Mouse (Mus musculus) layer of hippocampus, adult 9-11 months (tissue): ENCODE data around the gene Rtp1.

Experiments used
- DNase-seq: peaks from one replicate; pipeline ENCODE4 v3.0.0; 2022

The Rtp1 gene

GRCm38 (mm10) chr16:23428647-23429319 is at the start of gene Rtp1:
Gene Rtp1 (plus strand): TSS chr16:23429133.
- DNase-seq = no peak

- DNase-seq = no peak
Measured at GRCm38 (mm10) chr16:23379536-23380230, 49.2 kb upstream of the Rtp1 start.

GRCm38 (mm10) chr16:23384304-23384703 is 44.6 kb upstream of the Rtp1 start:
- DNase-seq = no peak

- DNase-seq = no peak
Measured at GRCm38 (mm10) chr16:23397931-23398330, 31.0 kb upstream of the Rtp1 start.

- no peak for DNase-seq
Measured at GRCm38 (mm10) chr16:23401463-23401862, 27.5 kb upstream of the Rtp1 start.

- DNase-seq = no peak
Measured at GRCm38 (mm10) chr16:23401959-23402358, 27.0 kb upstream of the Rtp1 start.

GRCm38 (mm10) chr16:23403008-23403755 is 25.8 kb upstream of the Rtp1 start:
- DNase-seq = peak; percentile 56

- DNase-seq = no peak
Measured at GRCm38 (mm10) chr16:23412930-23413329, 16.0 kb upstream of the Rtp1 start.

GRCm38 (mm10) chr16:23416261-23416656 is 12.7 kb upstream of the Rtp1 start:
- no peak for DNase-seq

- DNase-seq = no peak
Measured at GRCm38 (mm10) chr16:23416657-23417293, 12.2 kb upstream of the Rtp1 start.

GRCm38 (mm10) chr16:23417456-23418240 is 11.3 kb upstream of the Rtp1 start:
- no peak for DNase-seq

GRCm38 (mm10) chr16:23419565-23420085 is 9.3 kb upstream of the Rtp1 start:
- no peak for DNase-seq

- no peak for DNase-seq
Measured at GRCm38 (mm10) chr16:23423825-23424224, 5.1 kb upstream of the Rtp1 start.

- no peak for DNase-seq
Measured at GRCm38 (mm10) chr16:23427701-23428100, 1.2 kb upstream of the Rtp1 start.

GRCm38 (mm10) chr16:23429991-23430390 is 1.1 kb downstream of the Rtp1 start:
- no peak for DNase-seq

- no peak for DNase-seq
Measured at GRCm38 (mm10) chr16:23437404-23438166, 8.7 kb downstream of the Rtp1 start.

- no peak for DNase-seq
Measured at GRCm38 (mm10) chr16:23444231-23444630, 15.3 kb downstream of the Rtp1 start.

GRCm38 (mm10) chr16:23449946-23450345 is 21.0 kb downstream of the Rtp1 start:
- no peak for DNase-seq

GRCm38 (mm10) chr16:23450816-23451215 is 21.9 kb downstream of the Rtp1 start:
- DNase-seq = no peak

GRCm38 (mm10) chr16:23452476-23452875 is 23.5 kb downstream of the Rtp1 start:
- DNase-seq = peak; percentile 42

- no peak for DNase-seq
Measured at GRCm38 (mm10) chr16:23454376-23454775, 25.4 kb downstream of the Rtp1 start.
